Mouse (Mus musculus): Measurements from ENCODE around the gene Ankrd36.

GRCm38 (mm10) chr11:5715630-5716105 lies 146.2 kb downstream of the Ankrd36 start, which contains the start of gene Mrps24:
- TF ChIP-seq CTCF (IDR thresholded peaks at IDR 0.05; ENCODE audit: insufficient read depth, low read length) (no peak), POLR2A (IDR thresholded peaks at IDR 0.05; ENCODE audit: borderline replicate concordance, extremely low read depth, low read depth, low read length) (no peak)
